Mouse (Mus musculus) adrenal gland, adult 10 weeks (tissue): ENCODE measurements around the gene Nkpd1. TPM values are rescaled to one million over a fixed set of nuclear protein-coding genes. Genes with fewer than 3 reads are reported as not detected.

ENCODE experiments used
- polyA plus RNA-seq: library from polyadenylated mRNA; stranded (reverse); fragments of 350-450 nt; fragmentation: Illumina TruSeq; extraction: RNeasy Lipid Tissue Mini Kit (QIAGEN cat#74804); gene quantifications from one replicate; pipeline ENCODE4 v1.2.3, GENCODE M21; 2014; ENCODE audit warnings: low read depth, low replicate concordance

Nkpd1 gene
- polyA plus RNA-seq = not detected

GRCm38 (mm10) chr7:19517652-19518365 is at the start of gene Nkpd1:
Gene Nkpd1, plus strand, starts transcription at chr7:19517838.

GRCm38 (mm10) chr7:19508150-19508923 is 9.3 kb upstream of the Nkpd1 start, which contains the start of the genes Bloc1s3 and Trappc6a:
Gene Bloc1s3, minus strand, starts transcription at chr7:19508367.
Gene Trappc6a, plus strand, starts transcription at chr7:19508395.

GRCm38 (mm10) chr7:19562643-19563410 is 45.2 kb downstream of the Nkpd1 start, which contains the start of gene Ppp1r37:
Gene Ppp1r37, minus strand, starts transcription at chr7:19563076.

Other genes starting within 250 kb of the Nkpd1 start
- 17.5 TPM for gene Vasp, start 246.0 kb upstream of the Nkpd1 start, polyA plus RNA-seq
- not detected for gene Ppm1n, start 237.8 kb upstream of the Nkpd1 start, polyA plus RNA-seq
- 1.9 TPM for gene Rtn2, start 235.2 kb upstream of the Nkpd1 start, polyA plus RNA-seq
- gene Fosb, start 207.8 kb upstream of the Nkpd1 start, polyA plus RNA-seq = 1.3 TPM
- gene Ercc1, start 173.1 kb upstream of the Nkpd1 start, polyA plus RNA-seq = not detected
- 1.8 TPM for gene Cd3eap, start 158.4 kb upstream of the Nkpd1 start, polyA plus RNA-seq
- not detected for gene Ppp1r13l, start 158.1 kb upstream of the Nkpd1 start, polyA plus RNA-seq
- gene Ercc2, start 135.8 kb upstream of the Nkpd1 start, polyA plus RNA-seq = 0.41 TPM
- not detected for gene Klc3, start 113.7 kb upstream of the Nkpd1 start, polyA plus RNA-seq
- 0.70 TPM for gene Ckm, start 113.1 kb upstream of the Nkpd1 start, polyA plus RNA-seq
- gene Mark4, start 59.0 kb upstream of the Nkpd1 start, polyA plus RNA-seq = 2.2 TPM
- gene Exoc3l2, start 54.5 kb upstream of the Nkpd1 start, polyA plus RNA-seq = 1.2 TPM
- 9.3 TPM for gene Bloc1s3, start 9.5 kb upstream of the Nkpd1 start, polyA plus RNA-seq
- gene Trappc6a, start 9.4 kb upstream of the Nkpd1 start, polyA plus RNA-seq = not detected
- 0.47 TPM for gene Ppp1r37, start 45.2 kb downstream of the Nkpd1 start, polyA plus RNA-seq
- not detected for gene Zfp296, start 59.4 kb downstream of the Nkpd1 start, polyA plus RNA-seq
- 17.8 TPM for gene Gemin7, start 59.8 kb downstream of the Nkpd1 start, polyA plus RNA-seq
- gene Clasrp, start 86.6 kb downstream of the Nkpd1 start, polyA plus RNA-seq = 1.2 TPM
- 0.87 TPM for gene Relb, start 111.6 kb downstream of the Nkpd1 start, polyA plus RNA-seq
- gene Clptm1, start 147.2 kb downstream of the Nkpd1 start, polyA plus RNA-seq = 30.7 TPM
- not detected for gene Apoc2, start 160.1 kb downstream of the Nkpd1 start, polyA plus RNA-seq
- gene Gm44805, start 163.6 kb downstream of the Nkpd1 start, polyA plus RNA-seq = not detected
- 2.9 TPM for gene Apoc4, start 163.6 kb downstream of the Nkpd1 start, polyA plus RNA-seq
- gene Apoc1, start 174.8 kb downstream of the Nkpd1 start, polyA plus RNA-seq = 25.6 TPM
- gene Apoe, start 181.3 kb downstream of the Nkpd1 start, polyA plus RNA-seq = 11.9 TPM
- 0.82 TPM for gene Tomm40, start 197.6 kb downstream of the Nkpd1 start, polyA plus RNA-seq
- 6.1 TPM for gene Nectin2, start 232.6 kb downstream of the Nkpd1 start, polyA plus RNA-seq